In genomic region chr9:83926302-83926701, GRCm38 (mm10) we compare ENCODE assay signal across 14 mouse cellular contexts.
"Had no signal": no experiment of that assay in that cellular context is flagged by ENCODE, and none has a peak within 500 bp of the region (broad histone marks: within the 10 kb centered on the region; RNA-seq: fewer than 3 reads in every experiment).

No protein-coding gene starts in this region.

- H3K27ac ChIP-seq: kidney, embryonic 15.5 days; limb, embryonic 12.5 days; liver, embryonic 13.5 days; midbrain, embryonic 13.5 days; neural tube, embryonic 13.5 days; stomach, embryonic 15.5 days had no signal

- DNase-seq: kidney, adult 2 months; kidney, postnatal 14 days; liver, embryonic 13.5 days; lung, embryonic 14.5 days; lung, postnatal 14 days; right cerebral cortex, postnatal 14 days; thymus, adult 2 months; thymus, postnatal 25 days had no signal

- H3K36me3 ChIP-seq: kidney, embryonic 15.5 days; limb, embryonic 12.5 days; liver, embryonic 13.5 days; midbrain, embryonic 13.5 days; neural tube, embryonic 13.5 days; stomach, embryonic 15.5 days had no signal

- H3K9ac ChIP-seq: kidney, embryonic 15.5 days; limb, embryonic 12.5 days; liver, embryonic 13.5 days; midbrain, embryonic 13.5 days; stomach, embryonic 15.5 days had no signal

- H3K9me3 ChIP-seq: kidney, embryonic 15.5 days; limb, embryonic 12.5 days; liver, embryonic 13.5 days; midbrain, embryonic 13.5 days; neural tube, embryonic 13.5 days; stomach, embryonic 15.5 days had no signal

- H3K27me3 ChIP-seq: kidney, embryonic 15.5 days; limb, embryonic 12.5 days; liver, embryonic 13.5 days; midbrain, embryonic 13.5 days; neural tube, embryonic 13.5 days; stomach, embryonic 15.5 days had no signal

- ATAC-seq: intestine, embryonic 16.5 days; midbrain, embryonic 13.5 days had no signal
